Mouse (Mus musculus) erythroblast, adult 5-6 weeks (primary cell): ENCODE results near the gene Tpst2. TPM values are rescaled to one million over a fixed set of nuclear protein-coding genes. Genes with fewer than 3 reads are reported as not detected.

Source experiments
- ATAC-seq: replicated peaks from 2 replicates; pipeline ENCODE4 v1.8.0; 2016; ENCODE audit warnings: moderate number of reproducible peaks, mild to moderate bottlenecking, moderate TSS enrichment, inconsistent platforms; ENCODE audit not compliant: poor library complexity, low FRiP score, severe bottlenecking
- total RNA-seq, 2 experiments: library from RNA; stranded (forward) in 1 of 2; stranded (reverse) in 1 of 2; fragments of 150-400 nt in 1 of 2; fragments of 200-764, 138-1000 nt in 1 of 2; gene quantifications; 2 replicates each; pipeline versions ENCODE4 v1.2.3 to v1.2.4; 2015 to 2017; ENCODE audit warnings: low replicate concordance in 2 of 2

Gene Tpst2
- total RNA-seq, 2 experiments from 2014 or later: 5.0 to 11.7 TPM

- ATAC-seq: no peak
Measured at GRCm38 (mm10) chr5:112360077-112360476, 83.6 kb downstream of the Tpst2 start.

GRCm38 (mm10) chr5:112364184-112364797 lies 87.8 kb downstream of the Tpst2 start:
- no peak for ATAC-seq

Other genes with a start within 250 kb of the Tpst2 start
- gene Cryba4, start 24.2 kb upstream of the Tpst2 start, total RNA-seq (2015; ENCODE audit: low replicate concordance): 3.3 TPM in 1 of 2 replicates, not detected in the other
- not detected in 2 replicates for gene Cryba4, start 24.2 kb upstream of the Tpst2 start, total RNA-seq (2017; ENCODE audit: low replicate concordance)
- gene Crybb1, start 20.9 kb upstream of the Tpst2 start, total RNA-seq (2015; ENCODE audit: low replicate concordance): not detected in 2 replicates
- not detected in 2 replicates for gene Crybb1, start 20.9 kb upstream of the Tpst2 start, total RNA-seq (2017; ENCODE audit: low replicate concordance)
- gene Tfip11, start 49.7 kb downstream of the Tpst2 start, total RNA-seq (2015; ENCODE audit: low replicate concordance): 3.5 and 4.6 TPM in 2 replicates
- 3.9 and 11.2 TPM in 2 replicates for gene Tfip11, start 49.7 kb downstream of the Tpst2 start, total RNA-seq (2017; ENCODE audit: low replicate concordance)
- gene Srrd, start 66.3 kb downstream of the Tpst2 start, total RNA-seq (2015; ENCODE audit: low replicate concordance): 7.5 and 8.2 TPM in 2 replicates
- gene Srrd, start 66.3 kb downstream of the Tpst2 start, total RNA-seq (2017; ENCODE audit: low replicate concordance): 0.17 and 3.3 TPM in 2 replicates
- 3.5 TPM in 1 of 2 replicates, not detected in the other for gene Hps4, start 66.4 kb downstream of the Tpst2 start, total RNA-seq (2015; ENCODE audit: low replicate concordance)
- 1.5 and 5.0 TPM in 2 replicates for gene Hps4, start 66.4 kb downstream of the Tpst2 start, total RNA-seq (2017; ENCODE audit: low replicate concordance)
- gene Gm6583, start 79.3 kb downstream of the Tpst2 start, total RNA-seq (2015; ENCODE audit: low replicate concordance): not detected in 2 replicates
- not detected in 2 replicates for gene Gm6583, start 79.3 kb downstream of the Tpst2 start, total RNA-seq (2017; ENCODE audit: low replicate concordance)
- gene Asphd2, start 118.2 kb downstream of the Tpst2 start, total RNA-seq (2015; ENCODE audit: low replicate concordance): not detected in 2 replicates
- not detected in 2 replicates for gene Asphd2, start 118.2 kb downstream of the Tpst2 start, total RNA-seq (2017; ENCODE audit: low replicate concordance)
- gene Gm6588, start 172.7 kb downstream of the Tpst2 start, total RNA-seq (2015; ENCODE audit: low replicate concordance): not detected in 2 replicates
- gene Gm6588, start 172.7 kb downstream of the Tpst2 start, total RNA-seq (2017; ENCODE audit: low replicate concordance): not detected in 2 replicates